Mouse (Mus musculus): ENCODE data around the gene Acsf3. TPM values are rescaled to one million over a fixed set of nuclear protein-coding genes. Genes with fewer than 3 reads are reported as not detected.

Gene Acsf3
- total RNA-seq, 2 experiments from 2014 or later = 3.9 to 5.0 TPM

GRCm38 (mm10) chr8:122849152-122849910, 74.0 kb downstream of the Acsf3 start:
- no peak for ATAC-seq (ENCODE audit: poor library complexity, severe bottlenecking)

GRCm38 (mm10) chr8:122850641-122851240, 75.5 kb downstream of the Acsf3 start:
- no peak for ATAC-seq (ENCODE audit: poor library complexity, severe bottlenecking)

- no peak for ATAC-seq (ENCODE audit: poor library complexity, severe bottlenecking)
Measured at GRCm38 (mm10) chr8:122851692-122852545, 76.6 kb downstream of the Acsf3 start.

- no peak for ATAC-seq (ENCODE audit: poor library complexity, severe bottlenecking)
Measured at GRCm38 (mm10) chr8:122852546-122852905, 77.2 kb downstream of the Acsf3 start.

GRCm38 (mm10) chr8:122853340-122853771, 78.1 kb downstream of the Acsf3 start:
- no peak for ATAC-seq (ENCODE audit: poor library complexity, severe bottlenecking)

GRCm38 (mm10) chr8:122854388-122854787, 79.1 kb downstream of the Acsf3 start:
- no peak for ATAC-seq (ENCODE audit: poor library complexity, severe bottlenecking)

GRCm38 (mm10) chr8:122855123-122855522, 79.8 kb downstream of the Acsf3 start:
- ATAC-seq (ENCODE audit: poor library complexity, severe bottlenecking) = no peak

GRCm38 (mm10) chr8:122856288-122856687, 81.0 kb downstream of the Acsf3 start:
- ATAC-seq (ENCODE audit: poor library complexity, severe bottlenecking) = no peak

- no peak for ATAC-seq (ENCODE audit: poor library complexity, severe bottlenecking)
Measured at GRCm38 (mm10) chr8:122859843-122860242, 84.6 kb downstream of the Acsf3 start.

- no peak for ATAC-seq (ENCODE audit: poor library complexity, severe bottlenecking)
Measured at GRCm38 (mm10) chr8:122864719-122865129, 89.4 kb downstream of the Acsf3 start.

- no peak; the same call in 1 of the 2 replicates for ATAC-seq (ENCODE audit: poor library complexity, severe bottlenecking)
Measured at GRCm38 (mm10) chr8:122865441-122865840, 90.2 kb downstream of the Acsf3 start.

- no peak for ATAC-seq (ENCODE audit: poor library complexity, severe bottlenecking)
Measured at GRCm38 (mm10) chr8:122866231-122866630, 90.9 kb downstream of the Acsf3 start.

Other genes with a start within 250 kb of the Acsf3 start
- gene Piezo1, start 224.2 kb upstream of the Acsf3 start, total RNA-seq (2015) = 27.4 and 34.6 TPM in 2 replicates
- 30.0 and 35.9 TPM in 2 replicates for gene Piezo1, start 224.2 kb upstream of the Acsf3 start, total RNA-seq (2017)
- 41.7 and 41.9 TPM in 2 replicates for gene Cdt1, start 207.5 kb upstream of the Acsf3 start, total RNA-seq (2015)
- 28.4 and 34.1 TPM in 2 replicates for gene Cdt1, start 207.5 kb upstream of the Acsf3 start, total RNA-seq (2017)
- 272 and 308 TPM in 2 replicates for gene Aprt, start 198.6 kb upstream of the Acsf3 start, total RNA-seq (2015)
- gene Aprt, start 198.6 kb upstream of the Acsf3 start, total RNA-seq (2017) = 132 and 149 TPM in 2 replicates
- gene Galns, start 164.0 kb upstream of the Acsf3 start, total RNA-seq (2015) = 52.6 and 53.0 TPM in 2 replicates
- 57.5 and 63.1 TPM in 2 replicates for gene Galns, start 164.0 kb upstream of the Acsf3 start, total RNA-seq (2017)
- gene Trappc2l, start 163.8 kb upstream of the Acsf3 start, total RNA-seq (2015) = 85.8 and 88.2 TPM in 2 replicates
- 33.0 and 37.6 TPM in 2 replicates for gene Trappc2l, start 163.8 kb upstream of the Acsf3 start, total RNA-seq (2017)
- gene Pabpn1l, start 152.7 kb upstream of the Acsf3 start, total RNA-seq (2015) = 0.27 TPM in 1 of 2 replicates, not detected in the other
- not detected in 2 replicates for gene Pabpn1l, start 152.7 kb upstream of the Acsf3 start, total RNA-seq (2017)
- gene Cbfa2t3, start 76.4 kb upstream of the Acsf3 start, total RNA-seq (2015) = 29.5 and 30.0 TPM in 2 replicates
- 25.1 and 26.5 TPM in 2 replicates for gene Cbfa2t3, start 76.4 kb upstream of the Acsf3 start, total RNA-seq (2017)
- gene Cdh15, start 72.5 kb downstream of the Acsf3 start, total RNA-seq (2015) = not detected in 2 replicates
- not detected in 2 replicates for gene Cdh15, start 72.5 kb downstream of the Acsf3 start, total RNA-seq (2017)

Data from megakaryocyte, adult 5-6 weeks (primary cell).